Mouse (Mus musculus) B cell, adult 62 days (primary cell): ENCODE data around the gene Tmem135. TPM values are rescaled to one million over a fixed set of nuclear protein-coding genes. Genes with fewer than 3 reads are reported as not detected.

ENCODE experiments used
- total RNA-seq: library from RNA; stranded (reverse); gene quantifications from 4 replicates; pipeline ENCODE4 v1.2.4, GENCODE M21; 2023

Gene Tmem135
- 55.4 to 65.2 TPM (median 57.0 TPM) in 4 replicates for total RNA-seq

GRCm38 (mm10) chr7:89404081-89404733 is at the start of gene Tmem135, which contains the start of gene Fzd4:
Gene Tmem135, minus strand, starts transcription at chr7:89404222.
Gene Fzd4, plus strand, starts transcription at chr7:89404355.

Other genes starting within 250 kb of the Tmem135 start
- 0.09 to 0.21 TPM (median 0.14 TPM) in 4 replicates for gene Fzd4, start 133 bp upstream of the Tmem135 start, total RNA-seq
- 1.3 TPM in 1 of 4 replicates, not detected in the others for gene Prss23, start 123.0 kb upstream of the Tmem135 start, total RNA-seq
- not detected in 4 replicates for gene Me3, start 228.2 kb upstream of the Tmem135 start, total RNA-seq